Mouse (Mus musculus) embryo, embryonic 9.5 days (tissue): ENCODE measurements around the gene Slc37a3.

Source experiments
- DNase-seq: peaks from one replicate; pipeline ENCODE4 v3.0.0-alpha.2; 2017; ENCODE audit errors: extremely low spot score

The Slc37a3 gene

DNA sequence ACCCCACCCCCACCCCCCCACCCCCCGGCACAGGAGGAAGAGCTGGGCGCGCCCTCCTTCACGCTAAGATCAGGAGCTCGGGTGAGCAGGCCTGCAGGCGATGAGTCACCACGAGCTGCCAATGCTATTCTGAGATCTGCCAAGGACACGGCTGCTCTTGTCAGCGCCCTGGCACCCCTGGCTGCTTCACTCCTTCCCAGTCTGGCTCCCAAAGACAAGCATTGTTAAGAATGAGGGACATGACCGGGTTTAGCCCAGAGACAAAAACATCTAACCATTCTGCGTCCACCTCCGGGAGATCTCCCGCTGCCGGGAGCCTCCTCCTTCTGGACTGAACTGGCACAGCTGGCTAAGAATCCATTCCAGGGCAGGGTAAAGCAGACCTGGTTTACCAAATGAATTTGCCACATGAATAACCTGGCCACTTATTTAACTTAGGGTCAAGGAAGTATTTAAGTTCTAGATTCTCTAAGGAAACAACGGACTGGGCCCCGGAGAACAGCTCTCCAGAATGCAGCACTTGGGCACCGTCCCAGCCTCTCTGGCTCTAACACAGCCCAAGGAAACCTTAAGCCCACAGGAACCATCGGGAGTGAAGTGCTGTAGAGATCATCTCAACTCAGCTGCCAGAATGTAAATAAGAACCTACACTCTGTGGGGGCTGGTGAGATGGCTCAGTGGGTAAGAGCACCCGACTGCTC lies 58.3 kb downstream of the Slc37a3 start:
- no peak for DNase-seq

DNA sequence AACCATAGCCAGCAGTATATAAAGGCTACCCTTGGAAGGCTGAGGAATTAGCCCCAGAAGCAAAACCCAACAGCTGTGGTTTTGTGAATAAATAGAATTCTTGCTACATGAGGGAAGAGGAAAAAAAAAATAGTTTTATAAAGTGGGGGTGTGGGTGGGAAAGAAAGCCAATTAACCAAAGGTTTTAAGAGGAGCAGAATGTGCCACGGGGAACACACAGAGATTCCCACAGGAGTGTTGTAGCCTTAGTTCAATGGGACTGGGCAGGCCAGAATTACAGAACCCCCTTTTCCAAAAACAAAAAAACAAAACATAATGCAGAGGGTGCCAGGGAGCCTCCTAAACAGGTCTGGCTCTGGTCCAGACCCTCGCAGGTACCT lies 58.9 kb downstream of the Slc37a3 start:
- no peak for DNase-seq

DNA sequence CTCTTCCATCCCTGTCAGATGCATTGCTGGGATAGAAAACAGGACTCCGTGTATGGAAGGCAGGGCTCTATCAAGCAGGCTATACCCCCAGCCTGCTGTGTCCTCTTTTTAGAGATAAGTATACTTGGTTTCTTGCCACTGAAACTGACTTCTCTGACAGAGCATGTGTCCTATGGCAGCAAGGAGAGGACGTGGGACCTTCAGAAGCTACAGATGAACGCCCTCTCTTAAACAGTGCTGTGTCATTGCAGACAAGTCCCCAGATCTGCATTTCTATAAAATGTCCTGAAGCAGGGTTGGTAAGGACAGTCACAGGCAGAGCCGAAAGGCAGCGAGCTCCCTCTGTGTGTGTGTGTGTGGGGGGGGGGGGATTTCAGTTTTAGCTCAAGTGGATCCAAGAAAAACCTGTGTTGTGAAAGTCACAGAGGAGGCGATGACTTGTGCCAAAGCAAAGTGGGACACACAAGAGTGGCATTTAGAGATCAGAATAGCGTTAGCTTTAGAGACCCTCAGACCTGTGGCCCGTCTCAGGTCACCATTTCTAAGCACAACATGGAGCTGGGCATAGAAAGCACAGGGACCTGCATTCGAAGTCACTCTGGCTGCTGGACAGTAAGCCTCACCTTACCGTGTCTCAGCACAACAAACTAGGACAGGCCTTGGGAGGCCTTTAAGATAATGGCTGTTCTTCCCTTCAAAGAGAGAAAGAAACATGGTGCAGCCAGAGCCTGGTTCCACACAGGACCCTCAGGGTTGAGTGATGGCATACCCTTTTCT lies 59.4 kb downstream of the Slc37a3 start:
- no peak for DNase-seq

DNA sequence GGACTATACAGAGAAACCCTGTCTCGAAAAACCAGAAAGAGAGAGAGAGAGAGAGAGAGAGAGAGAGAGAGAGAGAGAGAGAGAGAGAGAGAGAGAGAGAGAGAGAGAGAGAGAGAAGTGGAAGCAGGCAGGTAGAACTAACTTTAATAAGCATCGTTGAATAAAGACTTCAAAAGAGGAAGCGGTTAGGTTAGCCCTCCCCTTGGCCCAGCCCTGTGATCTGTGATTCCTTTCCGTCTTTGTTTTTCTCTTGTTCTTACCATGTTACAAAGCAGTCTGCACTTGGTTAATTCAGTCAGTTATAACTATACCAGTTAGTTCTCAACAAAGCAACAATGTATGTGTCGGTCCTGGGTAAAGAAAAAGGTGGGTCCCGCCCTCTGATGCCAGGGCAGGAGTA lies 61.4 kb downstream of the Slc37a3 start:
- no peak for DNase-seq

DNA sequence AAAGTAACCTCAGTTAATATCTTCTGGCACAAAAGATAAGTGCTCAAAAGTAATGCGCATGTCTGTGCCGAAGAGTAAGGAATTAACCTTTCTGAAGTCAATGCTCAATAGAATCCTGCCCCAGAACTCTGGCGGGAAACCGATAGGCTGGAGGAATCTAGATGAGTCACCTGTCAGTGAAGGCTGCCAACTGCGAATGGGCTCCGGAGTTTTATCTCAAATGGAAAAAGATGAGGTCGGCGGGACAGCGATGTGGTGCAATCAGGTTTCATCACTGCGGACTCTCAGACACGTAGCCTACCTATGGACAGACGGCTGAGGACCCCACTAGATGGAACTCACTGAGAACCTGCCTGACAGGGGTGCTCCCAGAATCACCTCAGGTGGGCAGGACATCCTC lies 63.0 kb downstream of the Slc37a3 start:
- no peak for DNase-seq

DNA sequence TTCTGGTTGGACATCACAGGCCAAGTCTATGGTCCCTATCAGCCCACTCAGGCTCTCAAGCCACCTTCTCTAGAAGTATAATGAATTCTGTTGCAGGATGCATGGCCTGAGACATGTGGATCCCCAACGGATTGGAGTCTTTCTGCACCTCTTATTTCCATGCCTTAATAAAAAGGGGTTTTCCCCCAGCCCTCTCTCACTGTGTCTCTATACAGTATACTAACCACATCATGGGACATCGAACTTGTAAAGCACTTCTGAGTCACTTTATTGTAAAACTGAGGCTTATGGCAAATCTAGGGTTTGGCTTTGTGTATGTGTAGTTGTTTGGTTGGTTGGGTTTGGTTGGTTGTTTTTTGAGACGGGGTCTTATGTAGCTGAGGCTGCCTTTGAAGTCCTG lies 65.7 kb downstream of the Slc37a3 start:
- no peak for DNase-seq

DNA sequence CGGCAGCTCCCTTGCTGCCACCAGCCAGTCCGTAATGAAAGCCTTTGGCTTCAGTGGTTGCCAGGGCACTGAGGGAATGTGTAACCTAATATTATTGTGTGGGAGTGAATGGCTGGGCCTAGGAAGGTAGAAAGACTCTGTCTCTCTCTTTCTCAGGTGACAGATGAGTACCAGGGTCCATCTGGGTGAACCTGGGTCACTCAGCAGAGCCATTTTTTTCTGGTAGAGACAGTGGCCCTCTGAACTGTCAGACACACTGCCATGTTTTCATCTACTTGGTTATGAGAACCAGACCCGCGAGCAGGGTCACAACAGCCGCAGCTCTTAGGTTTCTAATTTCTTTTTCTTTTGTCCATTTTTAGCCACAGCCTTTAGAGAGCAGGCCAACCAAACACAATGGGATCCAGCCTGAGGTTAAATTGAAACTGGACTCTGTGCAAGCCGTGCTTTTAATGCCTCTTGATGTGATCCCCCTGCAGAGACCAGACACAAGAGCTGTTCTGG lies 73.1 kb downstream of the Slc37a3 start:
- DNase-seq = peak; percentile 68

DNA sequence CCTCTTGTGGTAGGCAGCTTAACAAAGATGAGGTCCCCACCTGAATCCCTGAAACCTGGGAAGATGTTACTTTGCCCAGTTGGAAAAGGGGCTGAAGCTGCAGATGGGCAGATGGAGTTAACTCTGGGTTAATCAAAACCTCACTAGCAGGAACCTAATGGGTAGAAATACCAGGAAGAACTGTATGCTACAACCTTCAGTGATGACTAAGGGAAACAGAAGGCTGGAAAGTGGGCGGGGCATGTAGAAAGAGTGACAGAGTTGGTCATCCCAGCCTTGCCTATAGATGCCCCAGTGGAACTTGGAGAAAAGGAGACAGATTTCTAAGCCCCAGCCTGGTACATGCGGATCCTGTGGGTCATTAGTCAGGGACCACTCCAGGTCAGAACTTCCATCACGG lies 76.0 kb downstream of the Slc37a3 start:
- no peak for DNase-seq

DNA sequence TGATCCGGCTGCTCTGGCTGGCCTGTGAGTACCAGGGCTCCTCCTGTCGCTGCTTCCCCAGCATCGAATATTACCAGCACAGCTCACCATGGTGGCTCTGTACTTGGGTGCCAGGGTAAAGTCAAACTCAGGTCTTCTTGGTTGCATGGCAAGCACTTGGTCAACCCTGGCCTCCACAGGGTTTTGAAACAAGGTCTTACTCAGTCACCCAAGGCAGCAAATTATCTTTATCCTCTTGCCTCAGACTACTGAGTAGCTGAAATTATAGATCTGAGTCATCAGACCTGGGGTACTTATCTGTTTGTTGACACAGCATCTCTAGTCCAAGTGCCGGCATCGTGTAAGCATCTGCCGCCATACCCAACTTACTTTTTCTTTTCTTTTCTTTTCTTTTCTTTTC lies 80.4 kb downstream of the Slc37a3 start:
- DNase-seq = no peak

DNA sequence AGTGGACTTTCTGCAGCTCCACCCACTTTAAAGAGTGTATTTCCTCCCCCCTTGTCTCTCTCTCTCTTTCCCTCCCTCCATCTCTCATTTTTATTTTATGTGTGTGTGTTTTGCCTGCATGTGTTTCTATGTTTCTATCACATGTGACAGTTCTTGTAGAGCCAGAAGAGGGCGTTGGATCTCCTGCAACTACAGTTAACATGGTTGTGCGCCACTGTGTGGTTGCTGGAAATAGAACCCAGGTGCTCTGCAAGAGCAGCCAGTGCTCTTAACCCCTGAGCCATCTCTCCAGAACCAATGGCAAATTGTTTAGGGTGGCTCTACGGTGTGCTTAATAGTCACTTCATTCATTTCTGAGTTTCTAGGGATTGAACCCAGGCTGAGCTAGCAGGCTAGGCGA lies 81.0 kb downstream of the Slc37a3 start:
- no peak for DNase-seq

DNA sequence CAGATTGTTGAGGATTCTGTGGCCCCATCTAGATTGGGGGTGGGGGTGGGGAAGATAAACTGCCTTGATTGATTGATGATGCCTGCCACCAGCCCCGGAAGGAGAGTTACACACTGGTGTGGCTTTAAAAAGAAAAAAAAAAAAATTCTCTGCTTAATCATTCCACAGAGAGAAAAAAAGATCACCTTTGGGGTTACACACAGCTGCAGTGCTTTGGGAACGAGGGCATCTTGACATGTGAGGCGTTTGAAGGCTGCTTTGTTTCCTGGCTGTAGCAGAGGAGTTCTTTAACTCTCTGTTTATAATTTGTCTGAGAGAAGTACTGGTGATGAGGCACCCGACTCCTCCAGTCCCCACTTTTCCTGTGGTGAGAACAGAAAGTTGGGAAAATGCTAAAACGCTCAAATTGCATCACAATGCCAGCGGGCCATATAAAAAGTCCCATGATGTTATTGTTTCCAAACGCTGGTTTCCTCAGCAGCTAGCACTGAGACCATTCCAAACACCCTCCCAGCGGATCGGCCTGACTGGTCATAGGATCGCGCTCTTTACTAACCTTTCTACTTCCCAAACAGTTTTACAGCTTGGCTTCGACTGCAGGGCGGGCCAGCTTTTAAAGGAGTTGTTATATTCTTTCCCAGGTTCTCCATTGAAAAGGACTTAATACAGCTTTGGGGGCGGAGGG lies 81.6 kb downstream of the Slc37a3 start:
- DNase-seq = peak; percentile 38

DNA sequence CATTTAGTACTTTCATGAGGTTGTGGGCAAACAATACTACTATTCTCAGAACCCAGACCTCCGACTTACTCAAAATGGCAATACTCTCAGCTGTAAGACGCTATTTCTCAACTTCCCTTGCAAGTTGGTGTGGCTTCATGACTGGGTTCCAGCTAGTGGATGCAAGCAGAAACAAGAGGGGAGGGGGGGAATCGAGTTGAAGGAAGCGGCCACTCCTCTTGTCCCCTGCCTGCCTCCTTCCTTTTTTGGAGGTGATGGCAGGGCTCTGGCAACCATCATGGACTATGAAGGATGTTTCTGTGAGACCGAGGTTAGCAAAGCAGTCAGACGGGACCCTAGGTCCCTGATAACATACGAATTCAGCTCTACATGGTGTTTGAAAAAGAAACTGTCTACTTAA lies 87.8 kb downstream of the Slc37a3 start:
- no peak for DNase-seq

DNA sequence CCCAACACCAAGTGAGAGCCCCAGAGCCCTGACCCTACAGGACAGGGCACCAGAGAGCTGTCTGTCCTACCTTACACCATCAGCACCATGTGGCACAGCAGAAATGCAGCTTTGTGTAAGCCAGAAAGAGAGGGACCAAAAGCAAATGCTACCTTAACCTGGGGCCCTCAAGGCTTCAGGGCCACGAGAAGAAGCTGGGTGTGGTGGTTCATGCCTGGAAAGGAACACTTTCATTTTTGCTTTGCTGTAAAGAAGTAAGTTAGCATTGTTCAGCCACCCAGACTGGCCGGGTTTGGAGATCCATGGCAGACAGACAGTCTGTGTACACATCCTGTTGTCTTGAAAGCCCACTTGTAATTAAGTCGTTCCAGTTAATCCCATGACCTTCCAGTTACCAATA lies 89.7 kb downstream of the Slc37a3 start:
- DNase-seq = no peak

DNA sequence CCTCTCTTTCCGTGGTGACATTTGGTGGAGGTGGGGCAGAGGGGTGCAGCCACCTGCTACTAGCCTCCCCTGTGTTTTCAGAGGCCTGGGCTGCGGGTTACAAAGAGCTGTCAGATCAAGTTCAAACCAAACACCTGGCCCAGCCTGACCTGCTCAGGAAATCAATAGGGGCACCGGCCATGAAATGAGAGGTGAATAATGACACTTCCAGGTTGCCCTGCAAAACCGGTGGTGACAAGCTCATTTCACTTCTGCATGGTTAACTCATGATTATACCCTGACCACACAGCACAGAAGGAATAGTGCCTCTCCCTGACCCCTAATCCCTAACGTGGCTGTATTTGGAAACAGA lies 90.8 kb downstream of the Slc37a3 start:
- no peak for DNase-seq

DNA sequence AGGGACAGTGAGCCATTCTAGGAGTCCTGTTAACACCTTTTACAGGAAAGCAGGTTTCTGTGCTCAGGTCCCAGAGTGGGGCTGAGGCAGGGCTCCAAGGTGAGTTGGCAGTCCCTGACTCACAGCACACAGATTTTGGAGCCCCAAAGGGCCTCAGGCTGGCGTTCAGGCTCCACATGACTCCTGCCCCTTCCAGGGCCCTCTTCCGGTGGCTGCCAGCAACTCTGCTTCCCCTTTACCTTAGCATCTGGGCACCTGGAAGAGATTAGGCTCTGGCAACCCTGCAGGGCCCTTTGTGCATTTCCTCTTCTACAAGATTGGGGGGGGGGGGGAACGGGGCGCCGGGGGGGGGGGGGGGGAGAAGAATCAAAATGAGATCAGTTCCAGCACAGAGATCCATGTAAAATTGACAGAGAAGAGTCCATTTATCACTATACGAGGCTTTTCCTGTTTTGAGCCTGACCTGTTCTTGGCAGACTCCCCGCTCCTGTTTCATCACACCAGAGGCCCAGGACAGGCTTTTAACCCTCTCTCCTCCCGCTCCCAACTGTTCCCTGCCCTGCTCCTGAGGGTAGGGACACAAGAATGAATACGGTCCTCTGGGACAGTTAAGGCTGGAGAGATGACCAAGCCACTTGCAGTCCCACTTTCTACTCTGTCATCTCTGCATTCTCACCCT lies 91.3 kb downstream of the Slc37a3 start:
- DNase-seq = no peak

DNA sequence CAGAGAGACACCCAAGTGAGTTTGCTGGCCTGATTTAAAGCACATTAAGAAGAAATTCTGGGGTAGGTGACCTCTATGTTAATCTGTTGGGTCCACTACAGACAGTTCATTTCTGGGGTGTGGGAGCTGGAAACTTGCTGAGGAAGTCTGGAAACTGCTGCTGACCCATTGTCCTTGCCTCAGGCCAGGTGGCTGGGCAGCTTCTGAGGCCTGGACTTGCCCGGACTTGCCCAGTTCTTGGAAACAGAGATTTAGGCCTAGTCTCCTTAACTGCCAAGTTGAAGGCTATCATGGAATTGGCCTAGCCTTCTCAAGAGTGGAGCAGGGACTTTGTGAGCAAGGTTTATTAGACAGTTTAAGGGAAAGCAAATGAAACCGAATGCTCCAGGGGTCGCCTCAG lies 92.6 kb downstream of the Slc37a3 start:
- no peak for DNase-seq
